Mouse (Mus musculus) kidney, adult 2 months (tissue): Measurements from ENCODE around the gene Prx. TPM values are rescaled to one million over a fixed set of nuclear protein-coding genes. Genes with fewer than 3 reads are reported as not detected.
A peak's percentile ranks its signal among the peaks of the same experiment; 100 is the strongest.

Experiments used
- DNase-seq: peaks from one replicate; pipeline ENCODE4 v3.0.0; 2021
- H3K27ac ChIP-seq: fragments of 200-500 bp; 2 replicates; pipeline ENCODE4 v1.5.1; 2012; ENCODE audit warnings: low read depth, low read length, control low read depth, inconsistent platforms; ENCODE audit not compliant: insufficient read depth
- H3K27me3 ChIP-seq: fragments of 200-500 bp; replicated peaks from 2 replicates; pipeline ENCODE4 v1.6.1; 2012; ENCODE audit warnings: mild to moderate bottlenecking, moderate library complexity, low read length, inconsistent platforms; ENCODE audit not compliant: control insufficient read depth, insufficient read depth
- H3K36me3 ChIP-seq: fragments of 200-500 bp; 2 replicates; pipeline ENCODE4 v1.6.1; 2012; ENCODE audit warnings: mild to moderate bottlenecking, moderate library complexity, low read length, inconsistent platforms; ENCODE audit not compliant: control insufficient read depth, insufficient read depth
- H3K4me1 ChIP-seq: fragments of 200-500 bp; 2 replicates; pipeline ENCODE4 v1.6.1; 2011; ENCODE audit warnings: low read length; ENCODE audit not compliant: control insufficient read depth, insufficient read depth
- H3K4me3 ChIP-seq: fragments of 200-500 bp; 2 replicates; pipeline ENCODE4 v1.5.1; 2011; ENCODE audit warnings: mild to moderate bottlenecking, low read depth, low read length, control low read depth; ENCODE audit not compliant: insufficient read depth
- CTCF ChIP-seq: fragments of 200-500 bp; conservative IDR thresholded peaks from 2 replicates; pipeline ENCODE4 v1.5.1; 2011; ENCODE audit warnings: low read depth, mild to moderate bottlenecking, control low read depth, low read length, moderate library complexity, mixed read lengths; ENCODE audit not compliant: insufficient read depth, insufficient read length
- POLR2A ChIP-seq: fragments of 200-500 bp; IDR thresholded peaks from one replicate; pipeline ENCODE4 v1.6.1; 2011; ENCODE audit warnings: low read depth, low read length, control low read depth
- WGBS: fragments of 180-500 bp; shearing (Covaris S2); methylation state at CpG from one replicate; pipeline ENCODE4 v1.1.7; 2018; 5-methylcytosine and 5-hydroxymethylcytosine counted together
- polyA plus RNA-seq: library from polyadenylated mRNA; depleted of rRNA; stranded (reverse); fragments of >200 nt; gene quantifications from 2 replicates; pipeline ENCODE4 v1.2.3, GENCODE M21; 2012

Gene Prx
- polyA plus RNA-seq, 1 experiment: 1.2 TPM

GRCm38 (mm10) chr7:27507711-27508647 is 8.9 kb downstream of the Prx start:
- TF ChIP-seq CTCF (no peak), POLR2A (peak; percentile 78)
- peak overlapping the region; percentile 83 for H3K4me3 ChIP-seq
- H3K36me3 ChIP-seq: no peaks in the 10 kb centered on the region
- WGBS: under 1% methylated on average over 54 of the region's 54 CpGs
- peak overlapping the region; percentile 98 for H3K27ac ChIP-seq
- no peaks in the 10 kb centered on the region for H3K4me1 ChIP-seq
- DNase-seq: peak; percentile 99
- no peaks in the 10 kb centered on the region for H3K27me3 ChIP-seq

GRCm38 (mm10) chr7:27508648-27509005 is 9.5 kb downstream of the Prx start:
- H3K27me3 ChIP-seq: no peaks in the 10 kb centered on the region
- H3K4me1 ChIP-seq: no peaks in the 10 kb centered on the region
- peak overlapping the region; percentile 12; the same call in 1 of the 2 replicates for H3K4me3 ChIP-seq
- TF ChIP-seq CTCF (peak; percentile 78), POLR2A (no peak)
- DNase-seq: peak; percentile 76
- H3K36me3 ChIP-seq: no peaks in the 10 kb centered on the region
- H3K27ac ChIP-seq: peak overlapping the region; percentile 64; the same call in 1 of the 2 replicates
- WGBS: 19% methylated on average over 6 of the region's 6 CpGs

- H3K4me3 ChIP-seq: no peak overlapping the region
- no peaks in the 10 kb centered on the region for H3K27me3 ChIP-seq
- DNase-seq: no peak
- H3K4me1 ChIP-seq: no peaks in the 10 kb centered on the region
- 93% methylated on average over 2 of the region's 2 CpGs for WGBS
- no peak for TF ChIP-seq CTCF
- no peak for TF ChIP-seq POLR2A
- H3K36me3 ChIP-seq: no peaks in the 10 kb centered on the region
- no peak overlapping the region for H3K27ac ChIP-seq
Measured at GRCm38 (mm10) chr7:27510809-27511208, 11.7 kb downstream of the Prx start.

- H3K4me1 ChIP-seq: no peaks in the 10 kb centered on the region
- no peak for TF ChIP-seq POLR2A
- no peak for TF ChIP-seq CTCF
- no peaks in the 10 kb centered on the region for H3K36me3 ChIP-seq
- DNase-seq: no peak
- H3K27ac ChIP-seq: no peak overlapping the region
- no peak overlapping the region for H3K4me3 ChIP-seq
- no peaks in the 10 kb centered on the region for H3K27me3 ChIP-seq
- 57% methylated on average over 9 of the region's 9 CpGs for WGBS
Measured at GRCm38 (mm10) chr7:27514961-27515360, 15.8 kb downstream of the Prx start.

GRCm38 (mm10) chr7:27518314-27518713 is 19.2 kb downstream of the Prx start:
- H3K36me3 ChIP-seq: no peaks in the 10 kb centered on the region
- H3K4me3 ChIP-seq: no peak overlapping the region
- TF ChIP-seq POLR2A (no peak), CTCF (no peak)
- no peaks in the 10 kb centered on the region for H3K4me1 ChIP-seq
- no peak overlapping the region for H3K27ac ChIP-seq
- no peaks in the 10 kb centered on the region for H3K27me3 ChIP-seq
- no peak for DNase-seq
- 88% methylated on average over 9 of the region's 9 CpGs for WGBS

- H3K36me3 ChIP-seq: no peaks in the 10 kb centered on the region
- no peak overlapping the region for H3K4me3 ChIP-seq
- H3K27me3 ChIP-seq: no peaks in the 10 kb centered on the region
- no peaks in the 10 kb centered on the region for H3K4me1 ChIP-seq
- no peak for TF ChIP-seq POLR2A
- DNase-seq: no peak
- H3K27ac ChIP-seq: no peak overlapping the region
Measured at GRCm38 (mm10) chr7:27520104-27520503, 21.0 kb downstream of the Prx start.

GRCm38 (mm10) chr7:27520599-27520998 is 21.5 kb downstream of the Prx start:
- Histone ChIP-seq H3K4me1 (no peaks in the 10 kb centered on the region), H3K4me3 (no peak overlapping the region), H3K36me3 (no peaks in the 10 kb centered on the region), H3K27ac (no peak overlapping the region), H3K27me3 (no peaks in the 10 kb centered on the region)
- TF ChIP-seq CTCF (no peak), POLR2A (no peak)
- no peak for DNase-seq
- WGBS: 59% methylated on average over 1 of the region's 1 CpGs
